Mouse (Mus musculus) ES-E14 (cell line): ENCODE results near the gene Tmem132c. TPM values are rescaled to one million over a fixed set of nuclear protein-coding genes. Genes with fewer than 3 reads are reported as not detected.

Experiments used
- DNase-seq: peaks from one replicate; pipeline ENCODE4 v3.0.0-alpha.2; 2013; ENCODE audit warnings: low read depth, low spot score
- H3K27ac ChIP-seq: 2 replicates; pipeline ENCODE4 v1.5.1; 2012; ENCODE audit warnings: low read depth, mild to moderate bottlenecking, low read length, moderate library complexity, mixed read lengths; ENCODE audit not compliant: poor library complexity, insufficient read depth, severe bottlenecking
- H3K36me3 ChIP-seq: 2 replicates; pipeline ENCODE4 v1.6.1; 2012; ENCODE audit warnings: mild to moderate bottlenecking, low read length, moderate library complexity, mixed read lengths; ENCODE audit not compliant: control insufficient read depth, poor library complexity, insufficient read depth, severe bottlenecking
- H3K4me1 ChIP-seq, 2 experiments: fragments of 150-350 bp in 1 of 2; sonication (generic) in 1 of 2; 2 replicates each; pipeline ENCODE4 v1.6.1; 2012; ENCODE audit warnings: low read length in 2 of 2, mild to moderate bottlenecking in 1 of 2, mixed read lengths in 1 of 2; ENCODE audit not compliant: control insufficient read depth in 2 of 2, insufficient read depth in 2 of 2, poor library complexity in 1 of 2
- H3K4me3 ChIP-seq, 2 experiments: fragments of 150-350 bp in 1 of 2; sonication (generic) in 1 of 2; 2 replicates each; pipeline ENCODE4 v1.5.1; 2012; ENCODE audit warnings: low read length in 2 of 2, low read depth in 1 of 2, mild to moderate bottlenecking in 1 of 2, mixed read lengths in 1 of 2; ENCODE audit not compliant: insufficient read depth in 1 of 2, poor library complexity in 1 of 2, severe bottlenecking in 1 of 2
- H3K9ac ChIP-seq: 2 replicates; pipeline ENCODE4 v1.6.1; 2012; ENCODE audit warnings: low read depth, mild to moderate bottlenecking, low read length, mixed read lengths; ENCODE audit not compliant: poor library complexity, insufficient read depth, severe bottlenecking
- H3K9me3 ChIP-seq: fragments of 150-350 bp; sonication (generic); 2 replicates; pipeline ENCODE4 v1.6.1; 2012; ENCODE audit warnings: low read depth, mild to moderate bottlenecking, low read length; ENCODE audit not compliant: control insufficient read depth, insufficient read depth
- CHD2 ChIP-seq: IDR thresholded peaks from 2 replicates; pipeline ENCODE4 v1.6.1; 2014; ENCODE audit warnings: mild to moderate bottlenecking, low read depth, low read length, inconsistent platforms
- HCFC1 ChIP-seq: IDR thresholded peaks from 2 replicates; pipeline ENCODE4 v1.6.1; 2012; ENCODE audit warnings: low read length, inconsistent platforms, borderline replicate concordance; ENCODE audit not compliant: insufficient read depth
- MAFK ChIP-seq: IDR thresholded peaks from 2 replicates; pipeline ENCODE4 v1.6.1; 2014; ENCODE audit warnings: mild to moderate bottlenecking, low read depth, low read length, inconsistent platforms; ENCODE audit not compliant: insufficient read depth
- ZC3H11A ChIP-seq: IDR thresholded peaks from 2 replicates; pipeline ENCODE4 v1.6.1; 2012; ENCODE audit warnings: low read depth, mild to moderate bottlenecking, inconsistent platforms, low read length, borderline replicate concordance
- ZNF384 ChIP-seq: IDR thresholded peaks from 2 replicates; pipeline ENCODE4 v1.6.1; 2012; ENCODE audit warnings: low read depth, low read length, inconsistent platforms
- in situ Hi-C, 2 experiments: fragments of 600-800 bp; cut with MboI; formaldehyde crosslinking; loops; one replicate each; pipeline ENCODE4 v1.15.1; 2025; ENCODE audit warnings: low sequenced_read_pairs in 2 of 2, inconsistent platforms in 1 of 2; ENCODE audit not compliant: unreplicated experiment in 2 of 2
- total RNA-seq: library from RNA; depleted of rRNA; stranded (reverse); fragments of 300-350 nt; gene quantifications from 2 replicates; pipeline ENCODE4 v1.2.3, GENCODE M21; 2012

Gene Tmem132c
- total RNA-seq, 1 experiment, result 0.71 TPM

DNA sequence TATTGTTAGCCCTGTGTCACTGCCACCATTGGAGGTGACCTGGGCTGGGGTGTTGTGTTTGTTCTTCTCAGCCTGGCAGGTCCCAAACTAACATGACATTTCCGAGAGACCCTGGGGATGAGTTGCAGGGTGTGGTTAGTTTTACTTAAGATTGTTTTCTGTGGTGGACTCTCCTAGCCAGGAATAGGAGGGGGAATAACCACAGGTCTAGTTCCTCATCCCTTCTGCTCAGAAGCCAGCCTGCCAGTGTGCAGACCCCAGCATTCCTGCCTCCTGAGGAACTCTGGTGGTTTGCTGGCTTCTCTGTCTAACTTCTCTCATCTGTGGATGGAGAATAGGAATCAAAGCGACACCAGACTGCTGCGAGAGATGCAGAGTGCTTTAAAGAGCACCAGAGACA lies 240.7 kb downstream of the Tmem132c start:
- DNase-seq, result no peak
- no peak for TF ChIP-seq ZNF384
- no peak for TF ChIP-seq HCFC1
- no peak for TF ChIP-seq CHD2
- no peak for TF ChIP-seq ZC3H11A
- TF ChIP-seq MAFK, result no peak

DNA sequence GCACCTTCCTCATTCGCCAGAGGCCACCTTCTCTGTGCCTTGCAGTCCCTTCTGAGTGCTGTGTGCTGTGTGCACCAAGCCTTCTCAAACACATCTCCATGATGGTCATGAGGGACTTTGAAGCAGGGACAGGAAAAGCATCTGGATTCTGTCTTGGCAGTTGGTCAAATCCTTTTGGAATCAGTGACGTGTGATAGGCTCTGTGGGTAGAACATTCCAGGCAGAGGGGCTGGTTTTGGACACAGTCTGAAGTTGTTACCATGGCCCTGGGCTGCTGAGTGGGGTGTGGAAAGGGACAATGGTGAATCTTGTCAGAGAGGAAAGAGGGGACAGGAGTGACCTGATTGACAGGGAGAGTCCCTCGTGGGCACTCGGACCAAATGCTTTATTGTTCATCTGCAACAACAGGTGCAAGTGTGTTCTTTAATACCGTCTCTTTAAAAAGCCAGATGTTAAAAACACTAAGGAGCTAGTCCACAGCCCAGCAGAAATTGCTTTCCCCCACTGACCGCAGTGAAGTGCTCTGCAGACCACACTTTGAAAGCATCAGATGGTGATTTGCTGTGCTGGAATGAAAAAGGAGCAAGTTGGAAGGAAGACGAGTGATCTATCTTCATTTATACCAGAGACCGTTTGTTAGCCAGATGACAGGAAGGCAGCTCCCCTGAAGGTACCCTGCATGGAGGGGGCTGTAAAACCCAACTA lies 242.5 kb downstream of the Tmem132c start:
- H3K36me3 ChIP-seq, result no peaks in the 10 kb centered on the region
- H3K9me3 ChIP-seq, result no peaks in the 10 kb centered on the region
- H3K4me3 ChIP-seq, result no peak overlapping the region
- in situ Hi-C loops, result no loop called here
- TF ChIP-seq HCFC1 (no peak), ZC3H11A (no peak), CHD2 (no peak), ZNF384 (no peak), MAFK (no peak)
- DNase-seq, result no peak
- no peak overlapping the region for H3K27ac ChIP-seq
- H3K9ac ChIP-seq, result no peak overlapping the region
- H3K4me1 ChIP-seq, result no peaks in the 10 kb centered on the region

More for the DNA sequence above, 240.7 kb downstream of the Tmem132c start:
- Histone ChIP-seq H3K27ac (no peak overlapping the region), H3K9ac (no peak overlapping the region), H3K4me3 (no peak overlapping the region), H3K4me1 (no peaks in the 10 kb centered on the region), H3K36me3 (no peaks in the 10 kb centered on the region), H3K9me3 (no peaks in the 10 kb centered on the region)
- in situ Hi-C loops, result no loop called here

DNA sequence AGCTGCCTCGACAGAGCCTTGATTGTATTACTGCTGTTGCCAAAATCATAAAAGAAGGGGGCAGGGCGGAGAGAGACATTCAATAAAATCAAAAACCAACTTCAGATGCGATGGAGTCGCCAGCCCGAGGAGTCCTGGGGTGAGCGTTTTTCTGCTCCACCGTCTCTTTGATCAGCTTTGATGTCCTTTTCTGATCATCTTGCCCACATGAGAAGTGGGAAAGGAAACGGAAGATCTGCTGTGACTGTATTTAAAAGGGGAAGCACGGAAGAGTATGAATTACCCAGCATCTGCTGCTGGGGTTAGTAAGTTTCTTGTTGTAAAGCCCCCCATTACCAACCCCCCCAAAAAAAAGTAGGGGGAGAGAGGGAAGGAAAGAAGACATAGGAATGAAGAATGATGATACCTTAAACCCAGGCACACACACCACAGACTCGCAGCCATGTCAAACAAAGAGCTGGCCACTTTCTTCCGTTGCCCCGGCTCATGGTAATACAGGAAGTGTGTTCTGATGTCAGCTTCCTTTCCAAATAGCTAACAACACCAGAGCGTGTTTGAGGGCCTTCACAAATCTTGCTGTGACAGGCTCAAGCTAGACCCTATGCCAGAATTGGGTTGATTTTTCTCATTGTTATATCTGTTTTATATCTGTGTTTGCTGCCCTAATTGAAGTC lies 243.3 kb downstream of the Tmem132c start:
- no peak for TF ChIP-seq ZC3H11A
- TF ChIP-seq CHD2, result no peak
- TF ChIP-seq ZNF384, result no peak
- no peak for TF ChIP-seq MAFK
- TF ChIP-seq HCFC1, result no peak
- no peaks in the 10 kb centered on the region for H3K4me1 ChIP-seq
- H3K36me3 ChIP-seq, result no peaks in the 10 kb centered on the region
- H3K4me3 ChIP-seq, result no peak overlapping the region
- no peak overlapping the region for H3K27ac ChIP-seq
- in situ Hi-C loops, result no loop called here
- H3K9me3 ChIP-seq, result no peaks in the 10 kb centered on the region
- no peak overlapping the region for H3K9ac ChIP-seq
- no peak for DNase-seq

DNA sequence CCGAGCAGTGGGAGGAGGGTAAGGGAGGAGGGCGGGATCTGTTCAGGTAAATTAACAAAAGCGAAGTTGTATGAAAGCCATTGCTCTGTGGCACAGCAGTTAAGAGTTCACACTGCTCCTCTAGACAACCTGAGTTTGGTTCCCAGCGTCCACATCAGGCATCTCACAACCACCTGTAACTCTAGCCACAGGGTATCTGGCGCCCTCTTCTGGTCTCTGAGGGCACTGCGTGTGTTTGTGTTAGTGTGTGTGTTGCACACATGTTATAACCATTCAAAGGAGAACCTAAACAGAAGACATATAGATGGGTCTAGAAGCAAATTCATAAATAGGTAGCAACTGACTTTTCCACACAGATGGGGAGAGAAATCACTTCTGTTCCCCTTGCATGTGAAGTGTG lies 245.6 kb downstream of the Tmem132c start:
- Histone ChIP-seq H3K36me3 (no peaks in the 10 kb centered on the region), H3K9ac (no peak overlapping the region), H3K9me3 (no peaks in the 10 kb centered on the region), H3K4me1 (no peaks in the 10 kb centered on the region), H3K27ac (no peak overlapping the region), H3K4me3 (no peak overlapping the region)
- in situ Hi-C loops, result no loop called here
- TF ChIP-seq HCFC1 (no peak), MAFK (no peak), ZC3H11A (no peak), CHD2 (no peak)
- no peak for DNase-seq
